Mouse (Mus musculus): Measurements from ENCODE around the gene C4bp. TPM values are rescaled to one million over a fixed set of nuclear protein-coding genes. Genes with fewer than 3 reads are reported as not detected.
"Not testable (repeated sequence)": the region's sequence is repeated elsewhere in the genome, so short reads cannot be mapped to it uniquely, and the experiment has no call there.

Gene C4bp
- total RNA-seq (2014; fragmentation: Nextera tagmentation) = not detected in 2 replicates
- not detected in 2 replicates for total RNA-seq (2017)

DNA sequence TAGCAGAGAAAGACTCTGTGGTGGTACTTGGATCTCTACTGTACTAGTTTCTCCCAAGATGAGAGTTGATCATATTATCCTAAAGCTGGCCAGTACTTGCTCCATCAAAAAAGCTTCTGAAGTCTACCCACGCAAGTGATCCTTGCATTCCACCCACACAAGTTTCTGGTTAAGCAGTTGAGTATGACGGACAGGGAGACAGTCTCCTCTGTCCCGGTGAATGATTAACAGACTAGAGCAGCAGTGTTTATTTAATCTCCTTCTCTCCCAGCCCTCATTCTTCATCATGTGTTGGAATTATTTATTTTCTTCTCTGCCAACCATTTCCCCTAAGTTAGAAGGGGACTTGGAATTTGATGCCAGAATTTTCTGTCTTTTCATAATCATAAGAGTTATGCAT lies at the start of gene C4bp:
Gene C4bp (minus strand): TSS at position 179 of the 400 bp plus-strand sequence.
- no peak for ATAC-seq (replicated peaks; ENCODE audit: low FRiP score, low TSS enrichment, poor library complexity, severe bottlenecking)

DNA sequence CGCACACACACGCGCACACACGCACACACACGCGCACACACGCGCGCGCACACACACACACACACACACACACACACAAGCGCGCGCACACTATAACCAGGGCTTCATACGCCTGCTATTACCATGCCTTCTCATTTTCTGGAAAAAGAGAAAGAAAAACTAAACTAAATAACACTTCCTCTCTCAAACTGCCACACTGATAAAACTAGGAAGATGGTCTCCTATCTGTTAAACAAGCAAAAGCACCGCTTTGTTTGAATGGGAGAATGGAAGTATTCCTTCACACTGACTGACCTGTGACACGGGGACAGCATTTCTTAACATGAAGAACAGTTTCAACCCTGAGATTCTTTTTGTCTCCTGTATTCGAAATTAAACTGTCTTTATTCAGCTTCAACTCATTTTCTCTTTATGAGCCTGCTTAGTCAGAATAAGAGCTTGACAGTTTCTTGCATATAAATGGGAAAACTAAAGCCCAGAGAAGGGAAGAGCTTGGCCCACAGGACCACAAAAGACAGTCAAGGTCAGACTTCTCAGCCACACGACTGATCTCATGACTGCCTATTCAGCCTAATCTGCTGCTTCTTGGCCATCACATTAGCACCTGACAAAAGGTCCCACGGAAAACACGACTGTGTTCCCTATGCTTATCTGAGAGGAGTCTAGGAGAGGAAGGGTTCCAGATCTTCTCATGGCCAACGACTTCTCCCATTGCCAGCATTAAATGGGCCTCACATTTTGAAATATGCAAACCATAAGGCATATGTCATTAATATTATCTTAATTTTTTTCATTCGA lies 49.0 kb upstream of the C4bp start:
- ATAC-seq (replicated peaks; ENCODE audit: low FRiP score, low TSS enrichment, poor library complexity, severe bottlenecking) = no peak

DNA sequence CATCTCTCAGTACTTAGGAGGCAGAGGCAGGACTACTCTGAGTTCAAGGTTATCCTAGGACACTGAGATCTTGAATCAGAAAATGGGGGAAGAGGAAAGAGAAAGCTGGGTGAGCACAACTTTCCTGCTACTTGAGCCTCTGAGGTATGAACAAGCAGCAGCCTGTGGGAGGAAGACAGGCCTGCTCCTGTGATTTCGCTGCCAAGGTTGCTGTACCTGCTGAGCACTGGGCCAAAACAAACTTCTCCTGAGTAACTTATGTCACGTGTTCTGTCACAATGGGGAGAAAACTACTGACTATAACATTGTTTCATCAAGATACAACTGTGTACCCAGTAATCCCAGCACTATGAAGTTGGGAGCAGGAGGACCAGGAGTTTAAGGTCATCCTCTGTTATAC lies 42.2 kb upstream of the C4bp start:
- ATAC-seq (replicated peaks; ENCODE audit: low FRiP score, low TSS enrichment, poor library complexity, severe bottlenecking) = no peak

DNA sequence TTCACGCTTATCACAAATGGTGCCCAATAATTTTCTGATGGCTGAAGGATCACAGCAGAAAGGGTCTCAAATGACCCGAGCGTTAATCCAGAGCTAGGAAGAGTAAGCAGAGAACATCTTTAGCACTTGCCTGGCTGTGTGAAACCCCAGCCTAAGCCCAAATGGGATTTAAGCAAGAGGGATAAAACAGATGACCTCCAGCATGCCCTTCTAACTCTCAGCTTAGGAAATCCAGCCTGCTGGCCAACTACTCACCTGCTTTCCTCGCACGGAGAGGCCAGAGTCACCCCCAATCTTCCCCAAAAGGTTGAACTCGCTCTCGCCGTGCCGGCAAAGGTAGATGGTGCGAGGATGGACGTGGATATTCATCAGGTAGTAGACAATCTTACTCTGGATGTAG lies 40.5 kb upstream of the C4bp start:
- no peak for ATAC-seq (replicated peaks; ENCODE audit: low FRiP score, low TSS enrichment, poor library complexity, severe bottlenecking)

DNA sequence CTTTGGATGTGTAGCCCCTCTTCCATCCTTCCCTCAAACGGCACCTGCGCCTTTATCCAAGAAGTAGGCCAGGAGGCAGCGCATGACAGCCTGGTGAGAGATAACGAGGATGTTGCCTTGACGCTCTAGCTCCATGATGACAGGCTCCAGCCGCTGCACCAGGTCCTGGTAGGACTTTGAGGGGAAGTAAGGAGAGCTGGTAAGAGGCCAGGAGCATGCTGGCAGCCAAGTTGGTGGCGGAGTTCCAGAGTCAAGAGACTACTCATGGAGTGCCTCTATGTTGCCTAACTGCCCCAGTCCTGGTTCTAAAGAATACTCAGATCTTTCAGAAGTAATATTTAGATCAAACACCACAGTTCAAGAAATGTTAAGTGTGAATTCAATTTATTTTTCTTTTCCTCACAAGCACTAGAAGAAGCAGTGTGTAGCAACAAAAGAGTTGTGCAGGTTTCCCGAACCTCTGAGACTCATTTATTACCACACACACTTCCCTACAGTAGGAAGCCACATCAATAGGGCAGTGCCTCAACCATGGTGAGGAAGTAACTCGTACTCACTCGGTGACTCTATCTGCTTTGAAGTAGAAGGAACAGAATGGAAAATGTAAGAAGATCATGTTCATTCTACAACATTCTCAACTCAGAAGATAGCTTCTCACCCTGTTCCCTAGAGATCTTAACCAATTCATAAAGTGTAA lies 38.7 kb upstream of the C4bp start:
- no peak for ATAC-seq (replicated peaks; ENCODE audit: low FRiP score, low TSS enrichment, poor library complexity, severe bottlenecking)

DNA sequence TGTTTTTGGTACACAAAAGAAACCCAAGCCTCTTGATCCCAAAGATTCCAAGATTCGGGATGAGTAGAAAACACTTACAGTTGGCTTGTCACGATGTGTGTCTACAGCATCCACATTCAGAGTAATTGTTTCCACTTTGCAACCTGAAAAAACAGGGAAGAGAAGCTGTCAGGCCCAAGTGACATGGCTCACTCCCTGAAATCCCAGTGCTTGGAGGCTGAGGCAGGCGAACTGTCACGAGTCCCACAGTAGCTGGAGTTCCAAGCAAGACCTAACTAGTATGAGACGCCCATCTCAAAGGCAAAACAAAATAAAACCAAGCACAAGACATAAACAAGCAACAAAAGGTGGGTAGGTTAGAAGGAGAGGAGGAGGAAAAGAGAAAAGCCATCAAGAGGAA lies 37.2 kb upstream of the C4bp start:
- no peak for ATAC-seq (replicated peaks; ENCODE audit: low FRiP score, low TSS enrichment, poor library complexity, severe bottlenecking)

DNA sequence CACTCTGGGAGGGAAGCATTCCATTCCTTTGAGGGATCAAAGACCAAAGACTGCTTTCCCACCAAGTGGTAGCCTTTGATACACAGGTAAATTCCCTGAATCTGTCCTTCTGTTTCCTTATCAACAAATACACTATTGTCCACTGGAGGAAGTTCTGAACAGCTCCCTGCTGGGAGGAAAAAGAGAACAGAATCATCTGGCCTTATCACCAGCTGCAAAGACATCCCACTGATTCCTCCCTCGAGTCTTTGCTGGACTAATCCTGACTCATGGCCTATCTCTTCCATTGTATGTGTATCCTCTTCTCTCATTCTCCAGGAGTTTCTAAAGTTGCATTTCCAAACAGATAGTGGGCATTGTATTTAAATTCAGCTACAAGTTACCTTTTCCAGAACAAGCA lies 22.5 kb upstream of the C4bp start:
- no peak for ATAC-seq (replicated peaks; ENCODE audit: low FRiP score, low TSS enrichment, poor library complexity, severe bottlenecking)

DNA sequence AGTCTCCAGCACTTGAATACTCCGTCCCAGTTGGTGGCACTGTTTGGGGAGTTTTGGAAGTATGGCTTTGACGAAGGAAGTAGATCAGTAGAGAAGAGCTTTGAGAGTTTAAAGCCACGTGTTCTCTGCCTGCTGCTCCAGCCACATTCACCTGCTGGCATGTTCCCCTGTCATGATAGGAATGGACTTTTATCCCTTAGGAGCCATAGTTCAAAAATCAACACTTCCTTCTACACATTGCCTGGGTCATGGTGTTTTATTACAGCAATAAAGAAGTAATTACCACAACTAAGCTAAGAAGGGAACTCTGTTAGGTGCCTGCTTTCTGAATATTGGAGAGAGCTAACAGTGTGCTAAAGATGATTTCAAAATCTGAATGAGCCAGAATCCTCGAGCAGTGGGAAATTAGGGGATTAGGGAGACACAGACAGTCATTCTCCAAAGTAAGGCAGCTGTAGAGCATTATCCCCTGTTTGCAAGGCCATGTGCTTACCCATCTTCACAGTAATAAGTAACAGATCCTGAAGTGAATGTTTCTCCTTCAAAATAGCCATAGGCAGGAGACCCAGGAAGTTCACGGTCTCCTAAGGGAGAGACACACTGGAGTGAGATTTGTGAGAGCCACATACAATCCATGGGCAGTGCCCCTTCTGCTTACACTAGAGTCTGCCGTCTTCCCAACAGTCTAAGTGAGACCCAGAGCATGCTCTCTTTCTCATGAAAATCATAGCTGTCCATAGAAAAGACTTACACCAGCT lies 20.4 kb upstream of the C4bp start:
- no peak for ATAC-seq (replicated peaks; ENCODE audit: low FRiP score, low TSS enrichment, poor library complexity, severe bottlenecking)

DNA sequence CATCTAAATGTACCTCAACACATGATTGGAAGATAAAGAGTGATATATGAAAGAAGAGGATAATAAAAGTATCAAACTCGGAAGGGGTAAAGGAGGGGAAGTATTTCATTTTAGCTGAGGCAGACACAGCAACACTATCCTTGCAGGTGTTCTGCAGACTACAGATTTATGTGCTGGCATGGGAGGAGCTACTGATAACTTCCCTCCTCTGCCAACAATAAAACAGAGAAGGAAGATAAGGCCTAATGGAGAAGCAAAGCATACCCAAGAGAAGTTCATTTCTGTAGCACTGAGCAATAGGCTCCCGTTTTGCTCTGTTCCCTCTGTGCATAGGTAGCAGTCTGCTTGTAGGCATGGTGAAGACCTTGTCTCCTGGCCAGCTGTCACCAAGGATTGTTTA lies 19.6 kb upstream of the C4bp start:
- ATAC-seq (replicated peaks; ENCODE audit: low FRiP score, low TSS enrichment, poor library complexity, severe bottlenecking) = peak; percentile 77

DNA sequence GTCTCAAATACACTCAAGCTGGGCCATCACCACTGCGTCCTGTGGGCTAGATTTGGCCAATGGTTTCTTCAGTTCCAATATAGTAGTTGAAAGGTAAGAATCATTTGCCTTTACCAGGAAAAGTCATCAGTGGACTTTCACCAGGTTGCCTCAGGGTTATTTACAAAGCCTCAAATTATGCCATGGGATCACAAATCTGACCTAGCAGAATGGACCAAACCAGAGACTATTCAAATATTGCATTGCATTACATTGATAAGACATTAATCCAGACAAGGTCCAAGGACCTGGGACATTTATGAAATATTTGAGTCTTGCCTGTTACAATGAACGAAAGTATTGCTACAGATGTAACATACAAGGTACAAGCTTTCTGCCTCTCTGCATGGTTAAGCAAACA lies 17.1 kb upstream of the C4bp start:
- ATAC-seq (replicated peaks; ENCODE audit: low FRiP score, low TSS enrichment, poor library complexity, severe bottlenecking) = no peak

DNA sequence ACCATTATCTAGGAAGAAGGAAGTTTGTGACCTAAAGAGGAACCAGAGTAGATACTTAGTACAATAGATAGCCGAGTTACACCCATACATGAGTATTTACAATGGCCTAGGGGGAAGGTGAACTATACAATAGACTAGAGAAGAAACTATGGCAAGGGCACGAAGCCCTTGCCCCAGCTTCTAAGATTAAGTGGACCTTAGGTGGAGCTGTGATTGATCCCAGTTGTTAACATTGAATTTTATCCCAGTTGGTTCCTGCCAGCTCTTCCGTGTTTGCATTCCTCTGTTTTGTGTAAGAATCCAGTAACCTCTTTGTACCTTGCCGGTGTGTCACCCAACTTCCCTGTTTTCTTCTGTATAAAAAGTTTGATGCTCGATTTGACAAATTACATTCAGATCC lies 2.1 kb upstream of the C4bp start:
- not testable (repeated sequence) for ATAC-seq (replicated peaks; ENCODE audit: low FRiP score, low TSS enrichment, poor library complexity, severe bottlenecking)

DNA sequence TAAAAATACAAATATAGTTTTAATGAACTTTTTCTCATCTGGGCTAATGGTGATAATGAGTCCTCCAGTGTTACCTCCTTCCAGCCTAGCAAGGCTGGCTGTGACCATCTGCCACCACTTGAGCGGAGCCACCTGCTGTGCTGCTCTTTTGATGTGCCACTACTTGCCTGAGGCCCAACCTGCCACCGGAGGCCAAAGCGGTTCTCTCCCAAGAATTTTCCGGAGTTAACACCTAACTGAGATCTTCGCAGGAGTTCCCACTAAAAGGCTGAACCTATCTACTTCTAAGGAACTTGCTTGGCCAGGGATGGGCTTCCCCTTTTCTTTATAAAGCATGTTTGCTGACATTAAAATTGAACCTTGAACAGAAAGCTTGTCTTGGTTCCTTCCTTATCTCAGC lies 1.8 kb downstream of the C4bp start:
- not testable (repeated sequence) for ATAC-seq (replicated peaks; ENCODE audit: low FRiP score, low TSS enrichment, poor library complexity, severe bottlenecking)

DNA sequence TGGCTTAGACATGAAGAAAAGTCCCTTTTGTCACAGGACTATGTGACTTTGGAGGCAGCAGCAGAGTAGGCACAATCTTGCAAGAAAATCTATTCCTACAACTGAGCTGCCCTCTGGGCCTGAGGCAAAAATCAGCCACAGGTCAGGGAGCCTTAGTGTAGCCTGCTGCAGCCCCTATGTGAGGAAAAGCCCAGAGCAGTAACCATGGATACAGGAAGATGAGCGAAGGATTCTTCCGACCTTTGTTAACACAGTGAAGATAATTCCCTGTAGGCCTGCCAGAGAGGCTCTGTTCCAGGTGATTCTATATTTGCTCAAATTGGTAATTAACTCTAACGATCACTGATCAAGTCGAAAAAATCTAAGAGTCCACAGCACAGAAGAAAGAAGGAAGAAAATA lies 17.3 kb downstream of the C4bp start:
- ATAC-seq (replicated peaks; ENCODE audit: low FRiP score, low TSS enrichment, poor library complexity, severe bottlenecking) = no peak

DNA sequence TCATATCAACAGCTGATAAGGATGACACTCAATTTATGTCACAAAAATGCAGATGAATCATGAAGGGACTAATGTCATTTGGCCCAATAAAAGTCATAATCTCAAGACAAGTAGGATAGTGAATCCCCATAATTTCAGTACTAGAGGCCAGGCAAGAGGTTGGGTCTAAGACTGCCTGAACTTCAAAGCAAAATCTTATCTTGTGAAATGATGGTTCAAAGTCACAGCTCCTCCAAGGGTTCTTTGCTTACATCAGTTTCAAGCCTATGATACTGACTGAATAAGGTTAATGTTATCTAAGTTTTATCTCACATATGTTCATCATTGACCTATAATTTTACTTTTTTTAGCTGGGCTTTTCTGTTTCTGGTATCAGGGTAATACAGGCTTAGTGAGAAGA lies 20.5 kb downstream of the C4bp start:
- ATAC-seq (replicated peaks; ENCODE audit: low FRiP score, low TSS enrichment, poor library complexity, severe bottlenecking) = no peak

DNA sequence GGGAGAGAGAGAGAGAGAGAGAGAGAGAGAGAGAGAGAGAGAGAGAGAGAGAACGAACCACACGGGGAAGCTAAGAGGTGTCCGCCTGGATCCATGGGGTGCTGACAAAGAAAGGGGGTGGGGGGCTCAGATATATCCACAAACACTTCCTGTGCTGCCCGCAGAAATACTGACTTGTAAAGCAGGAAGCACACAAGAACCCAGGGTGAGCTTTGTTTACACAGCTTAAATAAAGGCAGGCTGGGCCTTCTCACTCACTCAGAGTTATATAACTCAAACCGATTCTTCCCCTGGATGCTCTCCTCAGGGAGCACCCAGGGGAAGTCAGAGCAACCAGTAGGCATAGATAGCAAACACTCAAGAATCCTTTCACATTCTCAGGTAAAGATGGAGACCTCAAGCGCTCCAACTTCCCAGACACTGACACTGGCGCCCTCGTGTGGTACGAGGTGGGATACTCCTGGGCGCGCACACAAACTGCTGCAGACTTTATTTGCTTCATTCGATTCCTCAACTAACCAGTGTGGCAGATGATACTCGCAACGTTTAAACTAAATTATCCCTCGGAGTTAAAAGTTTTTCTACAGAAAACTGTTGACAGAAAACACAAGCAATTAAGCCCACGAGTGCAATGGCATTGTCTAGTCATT lies 27.5 kb downstream of the C4bp start:
- ATAC-seq (replicated peaks; ENCODE audit: low FRiP score, low TSS enrichment, poor library complexity, severe bottlenecking) = peak; percentile 99

DNA sequence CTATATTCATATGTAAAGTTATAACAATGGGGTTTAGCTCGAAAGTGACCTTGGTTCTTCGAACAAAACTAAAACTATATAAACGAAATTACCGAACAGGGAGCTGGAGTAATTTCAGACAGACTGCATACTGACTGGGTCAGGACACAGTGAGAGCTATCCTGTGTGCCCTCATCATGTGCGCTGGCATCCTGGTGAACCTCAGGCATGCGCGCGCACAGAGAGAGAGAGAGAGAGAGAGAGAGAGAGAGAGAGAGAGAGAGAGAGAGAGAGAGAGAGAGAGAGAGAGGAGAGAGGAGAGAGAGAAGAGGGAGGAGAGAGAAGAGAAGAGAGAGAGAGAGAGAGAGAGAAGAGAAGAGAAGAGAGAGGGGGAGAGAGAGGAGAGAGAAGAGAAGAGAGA lies 28.1 kb downstream of the C4bp start:
- no peak for ATAC-seq (replicated peaks; ENCODE audit: low FRiP score, low TSS enrichment, poor library complexity, severe bottlenecking)

DNA sequence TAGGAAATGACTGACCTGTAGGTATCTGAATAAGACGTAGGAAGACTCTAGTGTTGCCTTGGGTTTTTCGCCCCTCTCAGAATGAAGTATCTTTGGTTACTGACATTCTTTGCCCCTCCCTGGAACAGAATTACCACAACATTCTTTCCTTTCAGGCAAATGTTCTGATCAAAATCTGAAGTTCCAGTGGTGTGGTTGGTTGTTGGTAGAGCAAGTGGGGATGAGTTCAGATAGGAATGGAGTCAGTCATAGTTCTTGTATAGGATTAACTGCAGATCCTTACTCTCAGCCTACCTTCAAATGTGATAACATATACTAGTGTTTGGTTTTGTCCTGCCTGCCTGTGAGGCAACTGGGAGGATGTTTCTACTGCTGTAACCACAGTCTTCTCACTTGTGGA lies 31.9 kb downstream of the C4bp start, which contains the start of gene Zp3r:
Gene Zp3r (minus strand): TSS at position 101 of the 400 bp plus-strand sequence.
- ATAC-seq (replicated peaks; ENCODE audit: low FRiP score, low TSS enrichment, poor library complexity, severe bottlenecking) = no peak

DNA sequence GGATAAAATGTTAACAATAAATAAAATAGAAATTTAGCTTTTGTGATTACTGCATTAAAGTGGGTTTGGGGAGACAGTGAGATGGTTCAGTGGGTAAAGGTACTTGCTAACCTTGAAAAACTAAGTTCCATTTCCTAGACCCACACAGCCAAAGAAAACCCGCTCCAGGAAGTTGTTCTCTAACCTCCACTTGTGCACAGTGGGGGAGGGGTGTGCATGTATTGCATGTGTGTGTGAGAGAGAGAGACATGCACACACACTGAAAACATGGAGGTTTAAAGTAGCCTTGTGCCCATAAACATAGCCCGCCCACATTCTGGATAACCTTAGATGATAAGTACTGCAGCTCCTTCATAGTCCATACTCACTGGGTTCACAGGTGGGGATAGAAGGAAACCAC lies 65.1 kb downstream of the C4bp start:
- ATAC-seq (replicated peaks; ENCODE audit: low FRiP score, low TSS enrichment, poor library complexity, severe bottlenecking) = no peak

DNA sequence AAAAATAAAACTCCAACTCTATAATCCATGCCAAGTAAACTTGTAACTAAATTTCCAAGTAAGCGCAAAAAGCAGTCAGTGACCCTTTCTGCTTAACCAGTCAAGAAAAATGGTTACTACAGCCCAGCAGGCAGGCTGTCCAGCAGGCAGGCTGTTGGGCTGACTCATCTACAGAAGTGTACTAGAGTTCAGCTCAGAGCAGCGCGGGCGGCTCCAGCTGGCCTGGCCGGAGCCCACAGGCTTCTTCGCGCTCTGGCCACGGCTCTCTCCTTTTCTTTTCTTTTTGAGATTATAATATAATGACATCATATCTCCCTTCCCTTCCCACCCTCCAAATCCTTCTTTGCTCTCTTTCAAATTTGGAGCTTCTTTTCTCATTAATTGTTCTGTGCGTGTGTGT lies 72.8 kb downstream of the C4bp start:
- no peak for ATAC-seq (replicated peaks; ENCODE audit: low FRiP score, low TSS enrichment, poor library complexity, severe bottlenecking)

Measured in megakaryocyte-erythroid progenitor cell, adult 5-6 weeks (primary cell).